Mouse (Mus musculus) limb, embryonic 10.5 days (tissue): ENCODE results near the gene Oas2. TPM values are rescaled to one million over a fixed set of nuclear protein-coding genes. Genes with fewer than 3 reads are reported as not detected.

Experiments used
- DNase-seq: peaks from one replicate; pipeline ENCODE4 v3.0.0-alpha.2; 2017; ENCODE audit warnings: low spot score
- H3K27ac ChIP-seq: fragments of 300-500 bp; sonication (generic); 2 replicates; pipeline ENCODE4 v1.5.1; 2016; ENCODE audit warnings: mild to moderate bottlenecking
- H3K27me3 ChIP-seq: fragments of 300-500 bp; sonication (generic); 2 replicates; pipeline ENCODE4 v1.6.1; 2016; ENCODE audit warnings: low read depth, mild to moderate bottlenecking; ENCODE audit not compliant: poor library complexity, severe bottlenecking
- H3K36me3 ChIP-seq: fragments of 300-500 bp; sonication (generic); 2 replicates; pipeline ENCODE4 v1.6.1; 2016; ENCODE audit warnings: mild to moderate bottlenecking, moderate library complexity
- H3K4me1 ChIP-seq: fragments of 300-500 bp; sonication (generic); 2 replicates; pipeline ENCODE4 v1.6.1; 2016
- H3K4me3 ChIP-seq: fragments of 300-500 bp; sonication (generic); 2 replicates; pipeline ENCODE4 v1.5.1; 2016; ENCODE audit warnings: mild to moderate bottlenecking, moderate library complexity
- H3K9me3 ChIP-seq: fragments of 300-500 bp; sonication (generic); replicated peaks from 2 replicates; pipeline ENCODE4 v1.6.1; 2016; ENCODE audit warnings: mild to moderate bottlenecking
- WGBS: fragments of 180-500 bp; shearing (Covaris S2); methylation state at CpG from one replicate; pipeline ENCODE4 v1.1.7; 2016; 5-methylcytosine and 5-hydroxymethylcytosine counted together
- polyA plus RNA-seq: library from polyadenylated mRNA; unstranded; fragments of >200 nt; fragmentation: Nextera tagmentation; extraction: Ambion mirVana; gene quantifications from 2 replicates; pipeline ENCODE4 v1.2.1, GENCODE M21; 2016

The Oas2 gene
- polyA plus RNA-seq, 1 experiment from 2014 or later, result not detected

- Histone ChIP-seq H3K4me1 (peaks cover 24% of the 10 kb centered on the region), H3K27me3 (peaks cover 73% of the 10 kb centered on the region), H3K27ac (no peak overlapping the region; the same call in 1 of the 2 replicates), H3K9me3 (no peaks in the 10 kb centered on the region), H3K36me3 (no peaks in the 10 kb centered on the region), H3K4me3 (no peak overlapping the region)
- DNase-seq, result no peak
- WGBS, result 89% methylated on average over 5 of the region's 5 CpGs
Measured at GRCm38 (mm10) chr5:120687897-120688296, 61.8 kb downstream of the Oas2 start.

DNA sequence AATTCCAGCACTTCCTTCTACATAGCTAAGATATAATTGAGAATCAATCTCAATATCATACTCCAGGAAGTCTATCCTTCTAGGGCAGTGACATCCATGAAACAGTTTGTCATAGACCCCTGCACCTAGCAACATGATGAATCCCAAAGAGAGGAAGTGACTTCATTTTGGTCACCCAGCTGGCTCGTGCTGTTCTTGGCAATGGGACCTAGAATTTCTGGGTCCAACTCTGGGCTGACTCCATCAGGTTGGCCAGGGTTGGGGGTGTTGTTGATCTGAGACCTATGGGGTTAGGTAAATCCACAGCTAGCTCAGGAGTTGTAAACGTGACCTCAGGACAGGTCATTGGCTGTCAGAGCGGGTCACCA, 62.2 kb downstream of the Oas2 start:
- no peak overlapping the region for H3K4me3 ChIP-seq
- no peak overlapping the region; the same call in 1 of the 2 replicates for H3K27ac ChIP-seq
- H3K9me3 ChIP-seq, result no peaks in the 10 kb centered on the region
- no peaks in the 10 kb centered on the region for H3K36me3 ChIP-seq
- DNase-seq, result no peak
- WGBS, result 87% methylated on average over 3 of the region's 3 CpGs
- peaks cover 73% of the 10 kb centered on the region for H3K27me3 ChIP-seq
- peaks cover 28% of the 10 kb centered on the region for H3K4me1 ChIP-seq

DNA sequence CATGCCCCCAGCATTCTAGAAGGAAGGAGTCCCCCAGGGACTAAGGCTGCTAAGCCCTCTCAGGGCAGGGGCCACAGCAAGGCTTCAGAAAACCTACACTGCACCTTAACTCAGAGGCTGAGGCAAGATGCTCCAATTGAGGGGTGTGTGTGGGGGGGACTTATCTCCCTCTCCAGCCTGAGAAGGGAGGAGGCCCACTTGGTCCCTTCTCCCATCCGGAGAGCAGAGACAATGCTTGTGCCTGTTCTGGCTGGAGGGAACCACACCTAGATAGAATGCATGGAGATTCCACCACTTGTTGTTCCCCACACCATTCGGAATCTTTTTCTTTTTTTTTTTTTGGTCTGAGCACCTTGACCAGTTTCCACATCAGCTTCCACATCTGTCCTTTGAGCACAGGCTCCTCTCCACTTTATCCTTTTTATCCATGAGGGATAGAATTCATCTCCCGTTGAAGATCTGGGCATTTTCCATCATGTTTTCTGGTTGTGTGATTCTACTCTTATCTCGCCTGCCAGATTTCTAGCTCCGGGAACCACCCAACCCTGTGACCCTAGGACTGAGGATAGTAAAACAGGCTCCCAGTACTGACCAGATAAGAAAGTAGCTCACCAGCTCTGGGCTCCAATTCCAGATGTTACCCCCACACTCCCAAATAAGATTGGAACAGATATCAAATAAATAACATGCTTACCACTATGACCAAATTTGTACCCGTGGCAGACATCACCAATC, 62.7 kb downstream of the Oas2 start:
- DNase-seq, result no peak
- Histone ChIP-seq H3K36me3 (no peaks in the 10 kb centered on the region), H3K4me1 (peaks cover 32% of the 10 kb centered on the region), H3K27me3 (peaks cover 73% of the 10 kb centered on the region), H3K9me3 (no peaks in the 10 kb centered on the region), H3K27ac (no peak overlapping the region), H3K4me3 (no peak overlapping the region)
- 80% methylated on average over 6 of the region's 6 CpGs for WGBS

DNA sequence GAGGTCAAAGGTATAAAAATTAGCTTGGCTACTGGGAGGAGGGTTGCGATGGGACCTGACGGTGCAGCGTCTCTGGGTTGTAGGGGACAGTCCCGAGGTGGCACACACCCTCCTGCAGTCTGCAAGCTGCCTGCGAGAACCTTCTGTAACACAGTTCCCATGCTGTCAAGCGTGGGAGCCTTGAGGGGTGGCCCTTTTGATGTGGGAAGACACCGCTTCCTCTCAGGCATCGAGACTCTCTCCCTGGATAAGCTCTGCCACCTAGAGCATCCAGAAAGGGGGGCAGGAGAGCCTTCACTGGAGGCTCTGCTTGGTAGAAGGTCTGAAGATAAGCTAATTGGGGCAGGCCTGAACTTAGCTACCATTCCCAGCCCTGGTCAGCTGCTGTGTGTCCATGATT, 64.0 kb downstream of the Oas2 start:
- Histone ChIP-seq H3K36me3 (no peaks in the 10 kb centered on the region), H3K4me1 (peaks cover 36% of the 10 kb centered on the region), H3K27me3 (peaks cover 73% of the 10 kb centered on the region), H3K9me3 (no peaks in the 10 kb centered on the region), H3K4me3 (no peak overlapping the region), H3K27ac (no peak overlapping the region)
- 79% methylated on average over 8 of the region's 8 CpGs for WGBS
- no peak for DNase-seq

DNA sequence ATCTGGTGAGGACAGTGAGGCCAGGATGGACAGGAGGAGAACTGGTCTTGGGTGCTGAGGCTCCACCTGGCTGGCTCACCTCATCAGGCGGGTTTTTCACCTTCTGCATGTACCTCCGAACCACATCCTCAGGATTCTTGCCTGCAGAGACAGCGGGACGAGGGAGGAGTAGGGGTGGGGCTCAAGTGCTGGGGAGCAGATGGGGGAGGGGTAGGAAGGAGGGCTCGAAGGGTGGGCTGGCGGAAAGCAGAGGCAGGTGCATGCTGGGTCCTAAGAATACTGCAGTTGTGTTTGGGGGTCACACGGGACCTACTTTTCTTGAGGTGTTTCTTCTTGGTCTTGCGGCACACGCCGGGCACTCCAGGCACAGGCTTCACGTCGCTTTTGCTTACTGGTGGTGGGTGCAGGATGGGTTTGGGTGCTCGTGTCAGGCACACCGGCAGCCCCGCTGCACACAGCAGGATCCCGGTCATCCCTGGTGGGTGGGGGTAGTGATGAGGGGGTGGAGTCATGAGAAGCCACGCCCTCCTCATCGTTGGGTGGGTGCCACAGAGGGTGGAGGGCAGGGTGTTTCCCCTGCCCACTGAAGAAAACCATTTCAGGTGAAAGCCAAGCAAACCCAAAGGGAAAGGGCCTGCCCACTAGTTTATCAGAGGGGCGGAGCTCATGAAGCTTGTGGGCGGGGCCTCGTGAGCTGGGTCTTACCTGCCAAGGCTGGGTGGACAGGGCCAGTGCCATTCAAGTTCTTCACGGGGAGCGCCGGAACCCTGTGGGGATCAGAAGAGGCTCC, 66.5 kb downstream of the Oas2 start:
- no peaks in the 10 kb centered on the region for H3K36me3 ChIP-seq
- peaks cover 70% of the 10 kb centered on the region for H3K27me3 ChIP-seq
- H3K9me3 ChIP-seq, result no peaks in the 10 kb centered on the region
- no peak overlapping the region for H3K27ac ChIP-seq
- DNase-seq, result no peak
- 7% methylated on average over 24 of the region's 24 CpGs for WGBS
- peak overlapping the region; percentile 25; the same call in 1 of the 2 replicates for H3K4me3 ChIP-seq
- H3K4me1 ChIP-seq, result peaks cover 37% of the 10 kb centered on the region

- no peak for DNase-seq
- Histone ChIP-seq H3K9me3 (no peaks in the 10 kb centered on the region), H3K27ac (peak overlapping the region; percentile 83), H3K36me3 (no peaks in the 10 kb centered on the region), H3K27me3 (peaks cover 55% of the 10 kb centered on the region), H3K4me3 (peak overlapping the region; percentile 55; the same call in 1 of the 2 replicates), H3K4me1 (peaks cover 32% of the 10 kb centered on the region)
- 91% methylated on average over 18 of the region's 18 CpGs for WGBS
Measured at GRCm38 (mm10) chr5:120680918-120681317, 68.7 kb downstream of the Oas2 start.

Other genes starting within 250 kb of the Oas2 start
- 41.3 and 43.1 TPM in 2 replicates for gene Plbd2, start 246.2 kb downstream of the Oas2 start, polyA plus RNA-seq
- gene Slc8b1, start 238.7 kb downstream of the Oas2 start, polyA plus RNA-seq, result 3.7 and 4.4 TPM in 2 replicates
- 12.3 and 13.2 TPM in 2 replicates for gene Tpcn1, start 161.2 kb downstream of the Oas2 start, polyA plus RNA-seq
- gene Iqcd, start 160.8 kb downstream of the Oas2 start, polyA plus RNA-seq, result 0.30 and 0.41 TPM in 2 replicates
- 17.5 and 19.5 TPM in 2 replicates for gene Rita1, start 137.3 kb downstream of the Oas2 start, polyA plus RNA-seq
- 58.1 and 62.6 TPM in 2 replicates for gene Ddx54, start 137.1 kb downstream of the Oas2 start, polyA plus RNA-seq
- not detected in 2 replicates for gene Cfap73, start 115.6 kb downstream of the Oas2 start, polyA plus RNA-seq
- 0.13 and 0.36 TPM in 2 replicates for gene Rasal1, start 101.0 kb downstream of the Oas2 start, polyA plus RNA-seq
- gene Dtx1, start 37.9 kb downstream of the Oas2 start, polyA plus RNA-seq, result 0.84 and 1.7 TPM in 2 replicates
- gene Oas3, start 27.8 kb upstream of the Oas2 start, polyA plus RNA-seq, result 0.14 TPM in 1 of 2 replicates, not detected in the other
- gene Oas1e, start 45.7 kb upstream of the Oas2 start, polyA plus RNA-seq, result not detected in 2 replicates
- 0.23 and 0.43 TPM in 2 replicates for gene Oas1c, start 62.7 kb upstream of the Oas2 start, polyA plus RNA-seq
- gene Oas1f, start 97.5 kb upstream of the Oas2 start, polyA plus RNA-seq, result not detected in 2 replicates
- not detected in 2 replicates for gene Oas1h, start 111.6 kb upstream of the Oas2 start, polyA plus RNA-seq
- 0.19 TPM in 1 of 2 replicates, not detected in the other for gene Oas1g, start 137.8 kb upstream of the Oas2 start, polyA plus RNA-seq
- 0.48 and 0.58 TPM in 2 replicates for gene Oas1a, start 157.7 kb upstream of the Oas2 start, polyA plus RNA-seq
- gene Oas1d, start 164.7 kb upstream of the Oas2 start, polyA plus RNA-seq, result not detected in 2 replicates